Mouse (Mus musculus): Measurements from ENCODE around the gene Adra1d.

DNA sequence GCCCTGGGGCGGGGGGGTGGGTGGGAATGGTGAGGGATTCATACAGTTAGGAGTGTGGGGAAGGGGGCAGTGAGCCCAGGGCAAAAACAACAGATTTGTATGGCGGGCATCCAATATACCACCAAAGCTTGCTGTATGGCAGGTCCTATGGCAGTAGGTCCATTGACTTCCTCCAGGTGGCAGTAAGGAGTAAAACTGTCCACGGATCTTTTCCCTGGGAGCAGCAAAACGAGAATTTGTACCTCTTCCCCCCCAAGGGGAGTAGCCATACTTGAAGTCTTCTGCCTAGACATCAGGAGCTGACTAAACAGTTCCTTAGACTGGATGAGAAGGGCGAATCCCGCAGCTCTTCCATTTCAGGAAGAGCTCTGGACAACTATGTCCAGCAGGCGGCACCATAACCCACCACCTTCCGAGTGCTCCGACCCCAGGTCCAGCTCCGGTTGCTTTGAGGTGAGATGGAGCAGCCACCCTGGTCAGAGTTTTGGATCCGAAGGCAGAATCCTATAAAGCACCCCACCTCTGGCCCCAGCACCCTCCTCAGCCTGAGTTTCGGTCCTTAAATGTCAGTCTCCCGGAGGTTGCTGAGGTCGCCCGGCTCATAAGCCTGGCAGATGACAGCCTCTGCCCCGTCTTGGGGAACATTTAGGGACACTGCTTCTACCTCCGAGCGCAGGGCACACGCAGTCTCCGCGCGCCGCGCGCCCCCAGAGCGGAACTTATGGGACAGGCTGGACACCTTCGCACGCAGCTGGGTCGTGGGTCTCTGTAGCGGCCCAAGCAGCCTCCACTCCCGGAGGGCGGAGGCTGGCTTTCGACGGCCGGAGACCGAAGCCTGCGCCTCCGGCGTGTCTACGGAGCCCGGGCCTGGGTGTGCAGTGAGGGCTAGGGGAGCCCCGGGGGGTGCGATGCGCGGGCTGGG is 16.4 kb downstream of the Adra1d start:
- TF ChIP-seq CTCF (IDR thresholded peaks at IDR 0.05; ENCODE audit: low read depth) (peak; percentile 78), EP300 (optimal IDR thresholded peaks at IDR 0.05) (no peak)
